Mouse (Mus musculus) frontal cortex, adult (tissue): Measurements from ENCODE around the gene Baiap2l2.

ENCODE experiments used
- ATAC-seq: cut with Nextera tagmentation; 2 replicates; pipeline ENCODE4 v1.9.2; 2017; ENCODE audit warnings: mild to moderate bottlenecking, moderate library complexity, mixed read lengths; ENCODE audit not compliant: low TSS enrichment

Baiap2l2 gene

DNA sequence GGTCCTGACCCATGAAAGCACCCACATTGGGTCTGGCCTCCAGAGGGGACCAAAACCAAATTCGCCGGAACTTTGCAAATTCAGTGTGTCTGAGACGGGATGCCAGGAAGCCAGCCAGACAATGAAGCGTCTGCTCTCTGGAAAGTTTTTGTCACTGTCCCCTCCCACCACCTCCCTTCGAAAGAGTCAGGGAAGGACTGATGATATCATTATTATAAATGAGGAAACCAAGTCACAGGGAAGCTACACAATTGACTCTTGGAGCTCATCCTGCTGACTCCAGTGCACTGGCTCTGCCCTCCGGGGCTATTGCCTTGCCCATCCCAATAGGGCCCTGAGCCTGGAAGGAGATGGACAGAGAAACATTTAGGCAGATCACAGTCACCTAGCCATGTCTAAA lies 71.7 kb downstream of the Baiap2l2 start:
- ATAC-seq: no peak

DNA sequence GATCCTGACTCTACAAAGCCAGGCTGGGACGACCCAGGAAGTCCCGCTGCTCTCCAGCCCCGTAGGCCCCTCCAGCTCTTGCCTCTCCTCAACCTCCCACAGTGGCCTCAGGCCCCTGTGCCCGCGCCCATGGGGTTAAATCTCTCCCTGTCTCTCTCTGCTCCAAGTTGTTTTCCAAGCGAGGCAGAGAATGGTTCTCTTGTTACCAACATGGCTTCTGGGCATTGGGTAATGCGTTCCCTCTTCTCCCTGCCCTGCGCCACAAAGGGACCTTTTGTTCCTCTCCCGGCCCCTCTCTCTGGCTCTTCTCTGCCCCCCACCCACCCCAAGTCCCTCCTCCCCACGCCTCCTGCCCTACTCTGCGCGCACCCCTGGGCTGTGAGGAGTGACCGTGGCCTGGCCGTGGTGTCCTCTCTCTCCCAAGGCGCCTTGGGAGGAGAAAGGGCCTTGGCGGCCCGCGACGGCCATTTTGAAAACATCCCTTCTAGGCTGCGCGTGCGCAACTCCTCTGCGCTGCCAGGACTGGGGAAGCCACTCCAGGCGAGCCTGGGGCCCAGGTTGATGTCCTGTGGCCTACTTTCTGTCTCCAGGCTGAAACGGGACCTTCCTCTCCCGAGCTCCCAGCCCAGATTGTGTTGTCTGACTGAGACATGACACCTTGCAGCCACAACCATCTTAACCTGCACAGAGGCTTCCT lies 72.4 kb downstream of the Baiap2l2 start:
- ATAC-seq: peak; percentile 18; the same call in 1 of the 2 replicates

DNA sequence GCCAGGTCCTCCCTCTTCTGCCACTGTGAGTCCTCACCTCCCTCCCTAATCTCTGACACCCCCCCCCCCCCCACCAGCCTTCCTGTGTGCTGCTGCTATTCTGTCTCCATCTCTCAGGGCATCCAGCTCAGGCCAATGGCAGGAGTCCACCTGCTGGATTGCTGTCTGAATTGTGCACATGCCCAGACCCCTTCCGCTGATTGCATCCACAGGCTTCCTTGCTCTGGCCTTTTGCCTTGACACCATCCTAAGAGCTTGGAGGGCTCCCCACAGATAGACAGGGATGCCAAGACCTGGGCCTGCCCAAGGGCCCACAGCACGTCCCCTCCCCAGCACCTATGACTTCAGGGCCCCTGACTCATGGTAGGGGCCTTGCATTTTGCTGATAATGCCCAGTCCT lies 75.0 kb downstream of the Baiap2l2 start:
- ATAC-seq: no peak

DNA sequence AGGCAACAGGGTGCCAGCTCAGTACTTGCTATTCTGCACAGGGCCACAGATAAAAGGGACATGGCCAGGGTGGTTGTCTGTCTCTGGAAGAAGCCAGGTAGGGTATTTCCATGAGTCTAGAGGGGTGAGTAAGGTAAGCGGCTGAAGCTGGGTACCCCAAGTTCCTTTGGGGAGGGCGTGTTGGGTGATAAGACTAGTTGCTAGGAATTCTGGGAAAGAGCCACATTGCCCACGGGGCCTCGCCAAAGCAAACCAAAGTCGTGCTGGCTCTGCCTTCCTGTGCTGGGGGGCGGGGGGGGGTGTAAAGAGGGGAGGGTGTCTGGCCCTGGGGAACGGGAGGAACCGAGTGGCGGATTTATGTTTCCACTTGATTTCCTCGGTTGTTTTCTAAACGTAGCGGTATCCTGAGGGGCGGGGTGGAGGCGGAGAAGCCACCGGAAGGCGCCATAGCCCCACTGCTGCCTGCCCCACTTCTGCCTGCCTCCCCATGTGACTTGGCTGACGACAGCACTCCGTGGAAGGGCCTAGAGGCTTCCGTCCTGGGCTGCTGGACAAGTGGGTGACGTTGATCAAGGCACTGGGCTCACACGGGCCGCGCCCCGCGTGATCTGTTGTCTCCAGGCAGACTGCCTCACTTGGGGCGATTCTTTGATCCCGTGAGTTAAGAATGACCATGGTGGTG lies 76.4 kb downstream of the Baiap2l2 start:
- ATAC-seq: peak; percentile 49; the same call in 1 of the 2 replicates

- no peak for ATAC-seq
These were observed 77.1 kb downstream of the Baiap2l2 start for GRCm38 (mm10) chr15:79208211-79208610.
